Mouse (Mus musculus): Measurements from ENCODE around the gene Syn2. TPM values are rescaled to one million over a fixed set of nuclear protein-coding genes. Genes with fewer than 3 reads are reported as not detected.

Syn2 gene
- polyA plus RNA-seq, 1 experiment from 2014 or later, result 4.7 TPM

DNA sequence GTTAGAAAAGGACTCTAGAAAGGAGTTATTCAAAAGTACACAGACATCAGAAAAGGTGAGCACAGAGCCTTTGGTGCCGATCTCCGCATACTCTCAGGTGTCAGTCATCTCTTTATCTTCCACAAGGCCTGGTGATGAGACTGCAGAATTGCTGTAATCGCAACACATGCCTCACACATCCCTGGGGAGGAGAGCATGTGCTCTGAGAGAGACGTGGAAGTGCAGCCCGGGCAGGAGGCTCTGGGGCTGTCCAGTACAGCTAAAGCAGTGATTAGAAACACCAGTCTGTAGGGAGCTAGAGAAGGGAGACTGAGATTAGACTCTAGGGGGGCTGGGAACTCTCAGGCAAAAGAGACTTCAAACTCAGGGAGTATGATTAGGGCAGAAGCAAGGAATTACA lies 155.9 kb downstream of the Syn2 start:
- Histone ChIP-seq H3K36me3 (no peaks in the 10 kb centered on the region), H3K4me1 (replicated peaks) (no peaks in the 10 kb centered on the region; the same call in 1 of the 2 replicates), H3K27me3 (ENCODE audit: insufficient read depth, poor library complexity, severe bottlenecking) (no peaks in the 10 kb centered on the region), H3K9me3 (no peaks in the 10 kb centered on the region), H3K27ac (no peak overlapping the region), H3K4me3 (no peak overlapping the region)
- WGBS, result 73% methylated on average over 5 of the region's 5 CpGs
- no peak for DNase-seq (ENCODE audit: low spot score)

DNA sequence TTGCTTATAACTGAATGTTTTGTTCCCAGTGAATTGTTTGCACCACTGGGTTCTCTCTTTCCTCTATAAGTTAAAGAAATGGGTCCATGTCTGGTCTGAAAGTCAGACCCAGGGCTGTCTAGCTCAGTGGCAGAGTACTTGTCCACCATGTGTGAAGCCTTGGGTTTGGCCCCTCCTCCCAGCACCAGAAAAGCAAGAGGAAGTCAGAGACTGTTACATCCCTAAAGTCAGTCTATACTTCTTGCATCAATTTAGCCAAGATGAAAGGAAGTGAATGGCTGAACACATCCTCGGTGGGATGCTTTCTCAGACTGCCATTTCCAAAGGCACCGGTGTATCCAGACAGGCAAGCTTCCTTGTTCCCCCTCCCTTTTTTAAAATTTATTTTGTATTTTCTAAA lies 156.4 kb downstream of the Syn2 start:
- no peak overlapping the region for H3K4me3 ChIP-seq
- no peaks in the 10 kb centered on the region for H3K36me3 ChIP-seq
- no peak overlapping the region for H3K27ac ChIP-seq
- H3K9me3 ChIP-seq, result no peaks in the 10 kb centered on the region
- no peaks in the 10 kb centered on the region for H3K27me3 ChIP-seq (ENCODE audit: insufficient read depth, poor library complexity, severe bottlenecking)
- DNase-seq (ENCODE audit: low spot score), result no peak
- no peaks in the 10 kb centered on the region; the same call in 1 of the 2 replicates for H3K4me1 ChIP-seq (replicated peaks)
- WGBS, result 93% methylated on average over 2 of the region's 2 CpGs

DNA sequence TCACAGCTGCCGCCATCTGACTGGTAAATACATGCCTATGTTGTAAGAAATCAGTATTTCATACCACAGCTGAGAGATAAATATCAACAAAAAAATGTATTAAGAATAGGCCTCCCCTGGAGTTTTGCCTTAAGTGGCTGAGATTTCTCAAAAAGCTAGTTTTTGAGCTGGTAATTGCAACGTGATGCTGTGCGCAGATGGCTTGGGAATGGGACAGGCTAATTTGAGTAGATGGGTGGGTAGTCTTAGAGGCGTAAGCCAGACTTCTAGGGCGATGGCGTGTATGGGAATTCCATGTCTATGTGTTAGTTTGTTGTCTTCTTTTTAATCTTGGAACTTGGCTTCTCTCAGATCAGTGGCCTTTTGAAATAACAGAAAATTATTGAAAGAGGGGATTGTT lies 157.1 kb downstream of the Syn2 start:
- no peaks in the 10 kb centered on the region for H3K9me3 ChIP-seq
- DNase-seq (ENCODE audit: low spot score), result no peak
- no peaks in the 10 kb centered on the region; the same call in 1 of the 2 replicates for H3K4me1 ChIP-seq (replicated peaks)
- H3K27me3 ChIP-seq (ENCODE audit: insufficient read depth, poor library complexity, severe bottlenecking), result no peaks in the 10 kb centered on the region
- no peak overlapping the region for H3K4me3 ChIP-seq
- 93% methylated on average over 6 of the region's 6 CpGs for WGBS
- H3K27ac ChIP-seq, result no peak overlapping the region
- no peaks in the 10 kb centered on the region for H3K36me3 ChIP-seq

DNA sequence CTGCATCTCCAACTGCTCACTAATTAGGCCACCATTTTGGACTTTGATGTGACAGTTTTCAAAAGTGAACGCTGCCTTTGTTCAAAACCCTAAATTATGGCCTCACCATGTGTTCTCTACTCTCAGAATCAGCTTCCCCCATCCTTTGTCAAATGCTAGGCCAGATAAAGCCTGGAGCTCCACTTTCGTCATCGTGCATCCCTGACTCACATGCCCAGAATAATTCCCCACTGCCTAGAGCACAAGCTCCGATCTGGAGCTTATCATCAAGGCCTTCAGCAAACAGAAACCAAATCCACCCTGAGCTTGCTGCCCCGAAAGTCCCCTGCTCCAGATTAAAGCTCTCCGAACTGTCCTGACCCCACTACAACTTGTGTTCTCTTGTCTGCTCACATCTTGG lies 157.9 kb downstream of the Syn2 start:
- no peak overlapping the region for H3K27ac ChIP-seq
- no peaks in the 10 kb centered on the region for H3K36me3 ChIP-seq
- H3K27me3 ChIP-seq (ENCODE audit: insufficient read depth, poor library complexity, severe bottlenecking), result no peaks in the 10 kb centered on the region
- no peak overlapping the region for H3K4me3 ChIP-seq
- no peaks in the 10 kb centered on the region; the same call in 1 of the 2 replicates for H3K4me1 ChIP-seq (replicated peaks)
- DNase-seq (ENCODE audit: low spot score), result no peak
- no peaks in the 10 kb centered on the region for H3K9me3 ChIP-seq
- 85% methylated on average over 6 of the region's 6 CpGs for WGBS

DNA sequence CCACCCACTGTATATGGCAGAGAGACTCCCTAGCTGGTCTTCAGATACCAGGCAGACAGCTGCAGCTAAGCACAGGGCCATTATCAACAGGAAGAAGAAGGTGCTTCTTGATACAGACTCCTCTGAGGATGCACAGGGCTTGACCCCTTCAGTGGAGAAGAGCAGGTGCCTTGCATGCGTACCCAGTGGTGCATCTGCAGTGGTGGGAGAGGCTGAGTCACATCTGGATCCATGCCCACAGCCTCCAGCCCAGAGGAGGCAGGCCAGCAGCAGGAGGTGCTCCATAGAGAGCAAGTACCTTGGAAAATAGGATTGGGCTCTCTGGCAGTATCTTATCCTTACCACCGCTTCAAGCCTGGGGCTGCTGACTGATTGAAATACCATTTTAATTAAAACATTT lies 159.2 kb downstream of the Syn2 start:
- Histone ChIP-seq H3K4me3 (no peak overlapping the region), H3K27me3 (ENCODE audit: insufficient read depth, poor library complexity, severe bottlenecking) (no peaks in the 10 kb centered on the region), H3K36me3 (no peaks in the 10 kb centered on the region), H3K27ac (no peak overlapping the region), H3K9me3 (no peaks in the 10 kb centered on the region), H3K4me1 (replicated peaks) (no peaks in the 10 kb centered on the region; the same call in 1 of the 2 replicates)
- DNase-seq (ENCODE audit: low spot score), result no peak
- WGBS, result 83% methylated on average over 2 of the region's 2 CpGs

DNA sequence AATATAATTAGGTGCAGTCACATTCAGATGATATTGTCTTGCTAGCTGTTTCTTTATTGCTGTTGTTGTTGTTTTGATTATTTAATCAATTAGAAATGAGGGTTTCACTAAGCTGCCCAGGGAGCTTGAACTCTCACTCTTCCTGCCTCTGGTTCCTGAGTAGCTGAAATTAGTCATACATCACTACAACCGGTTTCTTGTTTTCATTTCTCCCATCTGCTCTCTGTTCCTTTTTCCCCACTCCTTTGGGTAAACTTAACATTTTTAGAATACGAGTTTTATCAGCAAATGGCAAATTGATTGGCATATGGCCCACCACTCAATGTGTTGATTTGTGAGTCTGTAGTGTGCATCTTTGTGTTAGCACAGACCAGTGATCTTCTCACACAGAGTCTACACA lies 172.4 kb downstream of the Syn2 start:
- no peaks in the 10 kb centered on the region for H3K27me3 ChIP-seq (ENCODE audit: insufficient read depth, poor library complexity, severe bottlenecking)
- no peak for DNase-seq (ENCODE audit: low spot score)
- H3K4me3 ChIP-seq, result no peak overlapping the region
- no peak overlapping the region for H3K27ac ChIP-seq
- H3K9me3 ChIP-seq, result no peaks in the 10 kb centered on the region
- no peaks in the 10 kb centered on the region for H3K36me3 ChIP-seq
- WGBS, result 80% methylated on average over 2 of the region's 2 CpGs
- no peaks in the 10 kb centered on the region for H3K4me1 ChIP-seq (replicated peaks)

- no peaks in the 10 kb centered on the region for H3K27me3 ChIP-seq (ENCODE audit: insufficient read depth, poor library complexity, severe bottlenecking)
- no peak overlapping the region for H3K27ac ChIP-seq
- H3K36me3 ChIP-seq, result no peaks in the 10 kb centered on the region
- H3K9me3 ChIP-seq, result no peaks in the 10 kb centered on the region
- DNase-seq (ENCODE audit: low spot score), result no peak
- no peak overlapping the region for H3K4me3 ChIP-seq
- 0 out of 2 replicates have a peak, but pooled peaks cover 4% of the 10 kb centered on the region for H3K4me1 ChIP-seq (replicated peaks)
- 75% methylated on average over 12 of the region's 12 CpGs for WGBS
These were observed 178.1 kb downstream of the Syn2 start for GRCm38 (mm10) chr6:115312780-115313179.

GRCm38 (mm10) chr6:115313235-115313738 lies 178.6 kb downstream of the Syn2 start:
- Histone ChIP-seq H3K9me3 (no peaks in the 10 kb centered on the region), H3K36me3 (no peaks in the 10 kb centered on the region), H3K27ac (no peak overlapping the region), H3K4me3 (no peak overlapping the region), H3K4me1 (replicated peaks) (0 out of 2 replicates have a peak, but pooled peaks cover 4% of the 10 kb centered on the region), H3K27me3 (ENCODE audit: insufficient read depth, poor library complexity, severe bottlenecking) (no peaks in the 10 kb centered on the region)
- DNase-seq (ENCODE audit: low spot score), result no peak
- 82% methylated on average over 9 of the region's 9 CpGs for WGBS

GRCm38 (mm10) chr6:115313910-115314309 lies 179.2 kb downstream of the Syn2 start:
- 0 out of 2 replicates have a peak, but pooled peaks cover 4% of the 10 kb centered on the region for H3K4me1 ChIP-seq (replicated peaks)

DNA sequence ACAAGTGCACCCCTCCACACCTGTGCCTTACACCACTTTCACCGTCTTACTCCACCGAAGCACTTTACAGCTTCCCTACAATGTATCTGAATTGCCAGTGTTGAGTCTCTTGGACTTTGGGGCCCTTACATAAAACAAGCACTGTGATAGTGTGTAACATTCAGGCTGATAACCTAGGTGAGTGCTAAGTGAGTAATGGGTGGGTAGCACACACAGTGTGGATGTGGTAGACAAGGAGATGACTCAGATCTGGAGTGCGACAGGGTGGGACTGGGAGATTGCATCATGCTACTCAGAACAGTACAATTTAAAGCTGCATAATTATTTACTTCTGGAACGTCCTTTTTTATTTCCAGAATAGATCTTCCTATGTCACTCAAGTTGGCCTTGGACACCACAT lies 181.1 kb downstream of the Syn2 start:
- WGBS, result 88% methylated on average over 4 of the region's 4 CpGs
- H3K27me3 ChIP-seq (ENCODE audit: insufficient read depth, poor library complexity, severe bottlenecking), result no peaks in the 10 kb centered on the region
- H3K4me1 ChIP-seq (replicated peaks), result 0 out of 2 replicates have a peak, but pooled peaks cover 4% of the 10 kb centered on the region
- no peak overlapping the region for H3K27ac ChIP-seq
- H3K4me3 ChIP-seq, result no peak overlapping the region
- no peaks in the 10 kb centered on the region for H3K36me3 ChIP-seq
- no peak for DNase-seq (ENCODE audit: low spot score)
- H3K9me3 ChIP-seq, result no peaks in the 10 kb centered on the region

More at GRCm38 (mm10) chr6:115313910-115314309, 179.2 kb downstream of the Syn2 start:
- H3K36me3 ChIP-seq, result no peaks in the 10 kb centered on the region
- no peaks in the 10 kb centered on the region for H3K9me3 ChIP-seq
- no peak overlapping the region for H3K27ac ChIP-seq
- no peaks in the 10 kb centered on the region for H3K27me3 ChIP-seq (ENCODE audit: insufficient read depth, poor library complexity, severe bottlenecking)
- 81% methylated on average over 7 of the region's 7 CpGs for WGBS
- no peak overlapping the region for H3K4me3 ChIP-seq
- no peak for DNase-seq (ENCODE audit: low spot score)

- Histone ChIP-seq H3K4me3 (no peak overlapping the region), H3K27ac (no peak overlapping the region), H3K9me3 (no peaks in the 10 kb centered on the region), H3K36me3 (no peaks in the 10 kb centered on the region), H3K4me1 (replicated peaks) (0 out of 2 replicates have a peak, but pooled peaks cover 4% of the 10 kb centered on the region), H3K27me3 (ENCODE audit: insufficient read depth, poor library complexity, severe bottlenecking) (no peaks in the 10 kb centered on the region)
- no peak for DNase-seq (ENCODE audit: low spot score)
- 91% methylated on average over 11 of the region's 11 CpGs for WGBS
These were observed 182.1 kb downstream of the Syn2 start for GRCm38 (mm10) chr6:115316811-115317221.

- no peaks in the 10 kb centered on the region for H3K27me3 ChIP-seq (ENCODE audit: insufficient read depth, poor library complexity, severe bottlenecking)
- no peak overlapping the region for H3K4me3 ChIP-seq
- no peak overlapping the region for H3K27ac ChIP-seq
- H3K36me3 ChIP-seq, result no peaks in the 10 kb centered on the region
- 89% methylated on average over 6 of the region's 6 CpGs for WGBS
- no peaks in the 10 kb centered on the region for H3K4me1 ChIP-seq (replicated peaks)
- no peak for DNase-seq (ENCODE audit: low spot score)
- H3K9me3 ChIP-seq, result no peaks in the 10 kb centered on the region
These were observed 184.1 kb downstream of the Syn2 start for GRCm38 (mm10) chr6:115318811-115319210.

- no peaks in the 10 kb centered on the region for H3K36me3 ChIP-seq
- no peak overlapping the region for H3K27ac ChIP-seq
- H3K4me1 ChIP-seq (replicated peaks), result no peaks in the 10 kb centered on the region
- WGBS, result 92% methylated on average over 4 of the region's 4 CpGs
- DNase-seq (ENCODE audit: low spot score), result no peak
- H3K27me3 ChIP-seq (ENCODE audit: insufficient read depth, poor library complexity, severe bottlenecking), result no peaks in the 10 kb centered on the region
- no peak overlapping the region for H3K4me3 ChIP-seq
- no peaks in the 10 kb centered on the region for H3K9me3 ChIP-seq
These were observed 185.0 kb downstream of the Syn2 start for GRCm38 (mm10) chr6:115319686-115320085.

Measured in hindbrain, embryonic 10.5 days (tissue).